Mouse (Mus musculus) liver, embryonic 14.5 days (tissue): ENCODE data around the gene Rab11fip5.

Experiments
- CTCF ChIP-seq: IDR thresholded peaks from 2 replicates; pipeline ENCODE4 v1.5.1; 2016; ENCODE audit warnings: antibody characterized with exemption, low read depth, control low read depth
- EP300 ChIP-seq: IDR thresholded peaks from 2 replicates; pipeline ENCODE4 v1.6.1; 2016; ENCODE audit warnings: antibody characterized with exemption, low read depth

GRCm38 (mm10) chr6:85415829-85416228, 41.4 kb upstream of the Rab11fip5 start:
- TF ChIP-seq CTCF: no peak
- TF ChIP-seq EP300: no peak
